Mouse (Mus musculus): ENCODE data around the gene Pard6a.
A peak's percentile ranks its signal among the peaks of the same experiment; 100 is the strongest.

Gene Pard6a

DNA sequence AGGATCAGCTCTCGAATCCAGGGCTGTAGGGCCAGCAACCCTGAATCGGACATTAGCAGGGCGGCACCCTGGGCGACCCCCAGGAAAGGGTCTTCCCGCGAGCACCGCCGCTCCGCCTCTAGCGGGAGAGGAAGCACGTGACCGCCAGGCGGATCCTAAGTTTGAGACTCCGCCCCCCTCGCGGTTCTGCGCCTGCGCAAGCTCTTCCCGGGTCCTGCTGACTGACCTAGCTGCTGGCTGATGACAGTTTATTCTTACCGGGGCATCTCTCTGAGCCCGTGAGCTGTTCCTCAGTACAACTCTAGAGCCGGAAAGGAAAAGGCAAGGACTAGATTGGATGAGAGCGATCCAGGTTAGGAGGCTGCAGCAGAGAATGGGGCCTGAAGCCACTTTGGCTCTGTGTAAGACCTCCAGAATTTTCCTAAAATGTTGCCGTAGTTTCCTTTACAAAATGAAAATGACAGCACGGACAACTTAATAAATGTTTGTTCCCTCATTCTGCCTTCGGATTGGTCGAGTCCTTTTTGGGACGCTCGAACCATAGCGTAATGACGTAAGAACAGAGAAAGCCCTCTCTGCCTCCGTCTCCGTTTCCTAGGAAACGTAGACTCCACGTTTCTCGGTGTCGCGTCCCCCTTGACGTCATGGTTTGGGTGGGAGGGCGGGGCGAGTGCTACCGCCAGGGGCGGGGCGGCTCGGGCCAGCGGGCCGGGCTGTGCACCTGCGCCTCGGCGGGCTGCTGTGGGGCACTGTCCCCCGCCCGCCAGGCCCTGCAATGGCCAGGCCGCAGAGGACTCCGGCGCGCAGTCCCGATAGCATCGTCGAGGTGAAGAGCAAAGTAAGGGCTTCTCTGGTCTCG is at the start of gene Pard6a, which contains the start of gene Acd:
Gene Pard6a (plus strand): TSS at position 183 of the 859 bp plus-strand sequence.
Gene Acd (minus strand): TSS at position 137 of the 859 bp plus-strand sequence.
- DNase-seq (ENCODE audit: low spot score): peak; percentile 97

DNA sequence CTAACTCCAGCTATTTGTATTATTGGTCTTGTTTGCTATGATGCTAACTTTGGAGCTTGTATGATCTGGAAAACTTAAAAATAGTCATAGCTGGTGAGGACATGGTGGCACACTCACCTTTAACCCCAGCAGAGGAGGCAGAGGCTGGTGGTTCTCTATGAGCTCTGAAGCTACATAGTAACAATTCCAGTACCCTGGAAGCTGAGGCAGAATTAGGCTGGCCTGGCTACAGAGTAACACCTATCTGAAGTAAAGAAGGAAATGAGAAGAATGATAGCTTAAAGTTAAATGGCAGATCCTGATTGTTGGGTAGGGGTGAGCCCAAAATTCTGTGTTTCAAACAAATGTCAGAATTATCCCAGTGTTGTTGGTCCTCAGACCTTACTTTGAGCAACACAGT is 43.3 kb upstream of the Pard6a start:
- no peak for DNase-seq (ENCODE audit: low spot score)

DNA sequence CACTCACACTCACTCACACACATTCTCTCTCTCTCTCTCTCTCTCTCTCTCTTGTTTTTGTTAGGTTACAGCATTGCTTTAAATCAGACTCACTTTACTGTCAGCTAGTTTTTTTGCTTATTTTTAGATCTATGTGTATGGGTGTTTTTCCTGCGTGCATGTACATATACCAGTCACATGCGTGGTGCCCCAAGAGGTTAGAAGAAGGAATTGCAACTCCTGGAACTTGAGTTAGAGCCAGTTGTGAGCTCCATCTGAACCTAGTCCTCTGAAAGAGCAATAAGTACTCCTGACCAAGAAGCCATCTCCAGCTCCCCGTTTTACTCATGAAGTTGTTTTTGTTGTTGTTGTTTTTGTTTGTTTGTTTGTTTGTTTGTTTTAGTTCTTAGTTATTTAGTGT is 39.8 kb upstream of the Pard6a start:
- no peak for DNase-seq (ENCODE audit: low spot score)

DNA sequence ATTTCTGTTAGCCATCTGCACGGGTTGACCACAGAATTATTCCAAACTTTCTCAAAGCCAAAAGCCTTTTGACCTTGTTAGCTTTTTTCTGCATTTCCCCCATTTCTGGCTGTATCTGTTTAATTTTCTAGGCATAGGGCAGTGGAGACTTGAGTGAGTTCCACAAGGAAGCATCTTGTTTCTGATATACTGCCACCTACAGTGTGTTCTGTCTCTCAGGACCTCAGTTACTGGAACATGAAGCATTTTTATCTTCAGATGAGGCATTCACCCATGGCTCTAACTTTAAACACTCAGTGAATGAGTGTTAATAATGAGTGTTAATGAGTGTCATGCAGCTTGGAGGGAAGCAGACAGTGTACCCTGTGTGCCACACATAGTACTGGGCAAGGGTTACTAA is 23.1 kb upstream of the Pard6a start:
- DNase-seq (ENCODE audit: low spot score): no peak

DNA sequence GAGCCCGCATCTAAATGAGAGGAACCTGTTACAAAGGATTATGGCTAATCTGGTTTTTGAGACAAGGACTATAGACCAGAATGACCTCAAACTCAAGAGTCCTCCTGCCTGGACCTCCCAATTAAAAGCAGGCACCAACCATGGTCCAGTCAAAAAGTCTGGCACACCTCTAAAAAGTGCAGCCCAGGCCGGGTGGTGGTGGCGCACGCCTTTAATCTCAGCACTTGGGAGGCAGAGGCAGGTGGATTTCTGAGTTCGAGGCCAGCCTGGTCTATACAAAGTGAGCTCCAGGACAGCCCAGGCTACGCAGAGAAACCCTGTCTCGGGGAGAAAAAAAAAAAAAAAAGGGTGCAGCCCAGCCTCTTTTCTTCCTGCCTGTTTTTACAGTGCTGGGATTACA is 15.6 kb upstream of the Pard6a start:
- DNase-seq (ENCODE audit: low spot score): no peak

GRCm38 (mm10) chr8:105685796-105686308 is 15.1 kb upstream of the Pard6a start, which contains the start of gene Carmil2:
Gene Carmil2, plus strand, starts transcription at chr8:105686274.
- no peak for DNase-seq (ENCODE audit: low spot score)

DNA sequence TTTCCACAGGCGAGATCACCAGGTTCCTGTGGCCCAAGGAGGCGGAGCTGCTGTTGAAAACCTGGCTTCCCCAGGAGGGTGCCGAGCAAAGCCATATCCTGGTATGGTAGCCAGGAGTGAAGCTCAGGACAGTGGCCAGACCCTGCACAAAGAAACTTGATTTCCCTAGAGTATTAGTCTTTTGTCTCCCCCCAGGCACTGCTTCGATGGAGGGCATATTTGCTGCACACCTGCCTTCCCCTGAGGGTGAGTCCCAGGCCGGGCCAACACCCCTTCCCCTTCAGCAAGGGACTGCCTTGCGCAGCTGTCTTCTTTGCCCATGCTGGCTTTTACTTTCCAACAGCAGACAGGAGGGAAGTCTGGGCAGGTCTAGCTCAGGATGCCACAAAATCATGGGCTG is 14.4 kb upstream of the Pard6a start:
- DNase-seq (ENCODE audit: low spot score): no peak

DNA sequence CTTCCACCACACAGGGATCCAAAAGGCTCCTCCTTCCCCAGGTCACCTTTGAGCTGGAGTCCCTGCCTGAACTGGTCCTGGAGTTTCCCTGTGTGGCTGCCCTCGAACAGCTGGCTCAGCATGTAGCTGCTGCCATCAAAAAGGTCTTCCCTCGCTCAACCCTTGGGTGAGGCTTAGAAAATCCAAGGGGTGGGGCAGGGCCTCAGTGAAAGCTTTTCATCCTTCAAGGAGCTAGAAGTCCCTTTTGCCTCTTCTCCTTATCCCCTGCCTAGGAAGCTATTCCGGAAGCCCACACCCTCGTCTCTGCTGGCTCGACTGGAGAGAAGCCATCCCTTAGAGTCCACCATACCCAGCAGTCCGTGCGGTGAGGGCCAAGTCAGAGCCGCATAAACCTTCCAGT is 13.4 kb upstream of the Pard6a start:
- DNase-seq (ENCODE audit: low spot score): no peak

GRCm38 (mm10) chr8:105688242-105688752 is 12.7 kb upstream of the Pard6a start:
- no peak for DNase-seq (ENCODE audit: low spot score)

DNA sequence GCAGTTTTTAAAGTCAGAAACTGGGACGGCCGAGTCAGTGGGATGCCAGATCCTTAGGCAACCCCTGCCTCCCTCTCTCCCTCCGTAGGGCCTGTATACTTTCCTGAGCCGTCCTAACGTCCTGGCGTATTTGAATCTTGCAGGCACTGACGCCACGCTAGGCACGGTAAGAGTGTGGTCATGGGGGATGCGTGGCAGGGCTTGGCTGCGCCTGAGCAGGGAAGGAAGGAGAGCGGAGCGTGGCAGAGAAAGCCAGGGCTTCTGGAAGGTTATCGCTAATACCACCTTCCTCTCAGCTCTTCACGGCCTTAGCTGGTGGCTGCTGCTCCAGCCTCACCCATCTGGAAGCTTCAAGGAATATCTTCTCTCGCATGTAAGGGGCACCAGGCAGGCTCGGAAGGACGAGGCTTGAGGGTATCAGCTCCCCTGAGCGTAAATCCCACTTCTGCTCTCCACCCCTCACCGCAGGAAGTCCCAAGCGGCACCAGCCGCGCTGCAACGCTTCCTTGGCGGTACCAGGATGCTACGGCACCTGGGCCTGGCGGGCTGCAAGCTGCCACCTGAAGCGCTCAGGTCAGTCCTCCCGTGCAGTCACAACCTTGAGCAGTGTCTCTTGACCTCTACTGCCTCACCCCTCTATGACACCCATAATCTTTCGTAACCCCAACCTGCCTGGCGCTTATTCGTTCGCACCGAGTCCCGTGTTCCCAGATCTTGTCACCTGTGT is 11.5 kb upstream of the Pard6a start:
- DNase-seq (ENCODE audit: low spot score): no peak

DNA sequence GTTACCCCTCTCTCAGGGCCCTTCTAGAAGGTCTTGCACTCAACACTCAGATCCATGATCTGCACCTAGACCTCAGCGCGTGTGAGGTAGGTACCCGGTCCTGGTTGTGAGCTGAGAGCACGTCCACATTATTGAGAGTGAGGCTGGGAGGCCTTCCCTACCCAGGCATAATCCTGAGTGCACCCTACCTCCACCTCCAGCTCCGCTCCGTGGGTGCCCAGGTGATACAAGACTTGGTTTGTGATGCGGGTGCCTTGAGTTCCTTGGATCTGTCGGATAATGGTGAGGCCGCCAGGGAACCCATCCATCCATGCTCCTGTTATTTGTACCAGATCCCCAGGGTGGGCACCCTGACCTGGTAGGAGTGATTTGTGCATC is 11.0 kb upstream of the Pard6a start:
- DNase-seq (ENCODE audit: low spot score): no peak

DNA sequence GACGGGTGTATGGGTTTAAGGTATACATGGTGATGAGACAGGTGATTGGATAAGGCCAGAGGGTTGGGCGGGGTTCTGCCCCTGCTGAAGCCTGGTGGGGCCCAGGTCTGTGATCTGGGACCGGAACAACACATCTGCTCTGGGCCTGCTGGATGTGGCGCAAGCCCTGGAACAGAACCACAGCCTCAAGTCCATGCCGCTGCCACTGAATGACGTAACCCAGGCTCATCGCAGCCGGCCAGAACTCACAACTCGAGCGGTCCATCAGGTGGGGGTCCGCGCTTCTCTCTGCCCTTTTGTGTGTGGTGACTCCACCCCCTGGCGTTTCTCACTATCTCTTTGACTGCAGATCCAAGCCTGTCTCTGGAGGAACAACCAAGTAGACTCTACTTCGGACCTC is 10.0 kb upstream of the Pard6a start:
- no peak for DNase-seq (ENCODE audit: low spot score)

DNA sequence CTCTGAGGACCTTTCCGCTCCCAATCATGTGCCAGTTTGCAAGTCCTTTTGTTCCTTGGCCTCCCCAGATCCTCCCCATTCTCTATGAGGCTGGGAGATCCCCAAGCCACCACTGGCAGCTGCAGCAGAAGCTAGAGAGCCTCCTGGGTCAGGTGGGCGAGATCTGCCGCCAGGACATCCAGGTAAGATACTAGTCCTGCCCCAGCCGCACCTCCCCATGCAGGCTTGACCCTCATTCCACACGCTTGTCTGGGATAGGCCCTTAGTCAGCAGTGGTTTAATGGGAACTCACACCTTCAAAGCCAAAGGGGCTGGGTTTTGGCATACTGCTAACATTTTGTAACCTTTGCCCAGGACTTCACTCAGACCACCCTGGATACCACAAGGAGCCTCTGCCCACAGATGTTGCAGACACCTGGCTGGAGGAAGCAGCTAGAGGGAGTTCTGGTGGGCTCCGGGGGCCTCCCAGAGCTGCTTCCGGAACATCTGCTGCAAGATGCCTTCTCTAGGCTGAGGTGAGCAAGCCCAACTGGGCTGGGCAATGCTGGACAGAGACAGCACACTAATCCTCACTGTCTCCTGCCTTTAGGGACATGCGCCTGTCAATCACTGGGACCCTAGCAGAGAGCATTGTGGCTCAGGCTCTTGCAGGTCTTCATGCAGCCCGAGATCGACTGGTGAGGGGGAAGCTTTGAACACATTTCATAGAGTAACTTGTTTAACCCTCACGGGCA is 8.3 kb upstream of the Pard6a start:
- DNase-seq (ENCODE audit: low spot score): no peak

GRCm38 (mm10) chr8:105693648-105694047 is 7.3 kb upstream of the Pard6a start:
- DNase-seq (ENCODE audit: low spot score): peak; percentile 73

- peak; percentile 52 for DNase-seq (ENCODE audit: low spot score)
Observed at GRCm38 (mm10) chr8:105694051-105694799, 6.7 kb upstream of the Pard6a start.

- no peak for DNase-seq (ENCODE audit: low spot score)
Observed at GRCm38 (mm10) chr8:105695080-105695780, 5.7 kb upstream of the Pard6a start.

GRCm38 (mm10) chr8:105697196-105697780 is 3.7 kb upstream of the Pard6a start:
- DNase-seq (ENCODE audit: low spot score): no peak

DNA sequence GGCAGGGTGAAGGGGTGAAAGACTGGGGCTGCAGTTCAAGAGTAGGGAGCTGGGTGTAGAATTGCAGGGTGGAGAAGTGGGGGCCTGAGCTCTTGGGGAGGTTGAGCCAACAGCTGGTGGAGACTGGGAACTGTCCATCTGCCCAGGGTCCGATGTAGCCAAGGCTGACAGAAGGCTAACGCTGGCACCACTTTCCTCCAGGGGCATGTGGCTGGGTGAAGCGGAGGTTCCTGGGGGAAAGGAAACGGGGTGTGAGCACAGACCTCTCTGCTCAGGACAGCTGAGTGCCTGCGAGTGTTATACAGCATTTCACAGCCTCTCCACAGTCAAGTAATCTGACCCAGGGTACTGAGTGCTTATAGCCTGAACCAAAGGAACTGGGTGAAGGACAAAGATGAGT is 2.2 kb upstream of the Pard6a start:
- DNase-seq (ENCODE audit: low spot score): no peak

- no peak for DNase-seq (ENCODE audit: low spot score)
Observed at GRCm38 (mm10) chr8:105699488-105700215, 1.3 kb upstream of the Pard6a start.

DNA sequence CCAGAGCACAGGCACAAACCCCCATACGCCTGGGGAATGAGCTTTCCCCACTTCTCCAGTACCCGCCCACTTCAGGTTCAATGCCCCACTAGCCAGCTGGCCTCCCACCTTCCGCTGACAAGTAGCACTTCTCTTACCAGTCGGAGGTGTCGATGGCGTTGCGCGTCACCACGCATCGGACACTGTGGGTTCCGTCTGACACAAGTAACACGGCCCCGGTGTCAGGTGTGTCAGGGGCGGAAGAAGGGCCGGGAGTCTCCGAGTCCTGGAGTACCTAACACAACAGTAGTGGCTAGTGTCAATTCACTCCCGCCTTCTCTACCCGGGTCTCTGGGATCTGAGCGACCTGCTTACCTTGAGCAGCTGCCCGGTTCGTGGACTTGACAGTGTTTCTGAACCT is 382 bp upstream of the Pard6a start:
- peak; percentile 63 for DNase-seq (ENCODE audit: low spot score)

Data from layer of hippocampus, adult 11-12 months (tissue).